ENCODE assay signal across 13 mouse cellular contexts in the genomic region with DNA sequence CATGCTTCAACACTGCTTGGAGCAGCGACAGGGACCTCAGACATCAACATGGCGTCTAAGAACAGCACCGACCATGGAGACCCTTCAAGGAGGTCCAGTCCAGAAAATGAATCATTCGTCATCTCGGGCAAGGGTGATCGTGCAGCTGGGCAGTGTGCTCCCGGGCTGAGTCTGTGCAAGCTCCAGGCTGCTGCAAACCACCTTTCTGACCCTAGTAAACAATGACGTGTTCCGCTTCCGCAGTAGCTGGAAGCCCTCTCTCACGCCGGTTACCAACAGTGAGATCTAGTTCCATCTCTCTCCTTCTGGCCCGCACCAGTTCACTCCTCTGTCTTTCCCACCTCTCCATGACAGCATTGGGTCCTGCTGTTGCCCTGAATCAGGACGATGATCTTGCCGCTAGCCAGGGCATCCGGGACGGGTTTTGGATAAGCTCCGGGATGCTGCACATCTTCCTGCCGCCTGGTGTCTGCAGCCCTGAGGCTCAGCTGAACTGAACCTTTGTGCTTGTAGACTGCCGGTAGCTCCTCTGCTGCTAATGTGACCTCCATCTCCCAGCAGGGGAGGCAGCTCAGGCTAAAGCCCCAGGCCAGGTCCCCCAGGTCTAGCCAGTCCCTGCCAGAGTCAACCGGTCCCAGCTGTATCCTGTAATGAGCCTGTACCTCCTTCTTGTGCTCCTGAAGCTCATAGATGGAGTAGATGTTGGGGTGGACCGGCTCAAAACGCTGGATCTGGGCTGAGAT. TPM values are rescaled to one million over a fixed set of nuclear protein-coding genes. Genes with fewer than 3 reads are reported as not detected.
DNase-seq lines count a peak whose midpoint lies in the region; ATAC-seq and TF ChIP-seq lines count a peak whose summit lies in the region.
"Had no signal": no experiment of that assay in that cellular context is flagged by ENCODE, and none has a peak within 500 bp of the region (broad histone marks: within the 10 kb centered on the region; RNA-seq: fewer than 3 reads in every experiment).

No protein-coding gene starts in this region.

- peak overlapping the region; percentile 66 for H3K4me3 ChIP-seq in lung, adult 2 months (replicated peaks; ENCODE audit: extremely low read depth, low read depth, low read length)
- 0 out of 2 replicates have a peak overlapping the region, but pooled peaks have one; percentile 19 for H3K4me3 ChIP-seq in brown adipose tissue, adult 24 weeks (ENCODE audit: insufficient read depth, low read depth, low read length)
- H3K4me3 ChIP-seq in liver, embryonic 15.5 days (replicated peaks): no peak overlapping the region

- peak; percentile 79 for DNase-seq in heart, adult 11 months
- DNase-seq in heart, postnatal 14 days: no peak
- DNase-seq in lung, adult 2 months: no peak
- no peak for DNase-seq in lung, postnatal 14 days
- no peak for DNase-seq in embryo, embryonic 11 days
- no peak for DNase-seq in frontal cortex, adult 2 months (ENCODE audit: extremely low spot score in 1 of 2, low spot score in 1 of 2)
- DNase-seq: B cell, adult 2 months; gastrocnemius, postnatal 36 days had no signal

- H3K4me1 ChIP-seq in lung, adult 2 months (ENCODE audit: control insufficient read depth, insufficient read depth, low read length): peaks cover under 1% of the 10 kb centered on the region; the same call in 1 of the 2 replicates
- no peaks in the 10 kb centered on the region for H3K4me1 ChIP-seq in brown adipose tissue, adult 24 weeks (ENCODE audit: control insufficient read depth, insufficient read depth, insufficient read length, low read length)
- no peaks in the 10 kb centered on the region for H3K4me1 ChIP-seq in liver, embryonic 15.5 days (replicated peaks)

- H3K4me2 ChIP-seq in liver, embryonic 15.5 days: peak overlapping the region; percentile 13

- TF ChIP-seq CTCF in lung, adult 2 months (IDR thresholded peaks at IDR 0.05; ENCODE audit: insufficient read depth, low read length): no peak

- intact Hi-C loops in heart, postnatal 14 days (cut with DNase I): no loop called here

- no peak for ATAC-seq in liver, embryonic 15.5 days (ENCODE audit: insufficient read depth)
- ATAC-seq: activated CD4-positive, CD25-positive, alpha-beta regulatory T cell, adult 4 months had no signal

- no peaks in the 10 kb centered on the region for H3K36me3 ChIP-seq in liver, embryonic 15.5 days (replicated peaks)

- TF ChIP-seq POLR2A in lung, adult 2 months (IDR thresholded peaks at IDR 0.05; ENCODE audit: borderline replicate concordance, extremely low read depth, low read depth, low read length): 0 out of 2 replicates have a peak, but pooled peaks have one; percentile 8

- H3K9ac ChIP-seq in liver, embryonic 15.5 days: no peak overlapping the region

- no peaks in the 10 kb centered on the region for H3K27me3 ChIP-seq in liver, embryonic 15.5 days

- H3K27ac ChIP-seq in brown adipose tissue, adult 24 weeks (replicated peaks; ENCODE audit: low read depth, low read length): no peak overlapping the region
- H3K27ac ChIP-seq in liver, embryonic 15.5 days (replicated peaks): no peak overlapping the region

- H3K9me3 ChIP-seq in liver, embryonic 15.5 days (replicated peaks): no peaks in the 10 kb centered on the region

- 41% methylated on average over 23 of the region's 23 CpGs for whole genome bisulfite sequencing in lung, adult 2 months
- 70% methylated on average over 23 of the region's 23 CpGs for WGBS in liver, embryonic 15.5 days (ENCODE audit: insufficient replicate concordance)

RNA-seq across cellular contexts. Expression of gene Terf2, which starts 12.8 kb away (rescaled TPM):
- total RNA-seq in heart, postnatal 14 days (2021): 10 to 100 TPM; 14.4 to 15.0 TPM
- 9.5 and 13.5 TPM in 2 replicates for polyA plus RNA-seq in lung, adult 2 months (2012; rRNA removed)
- 6.7 and 9.0 TPM in 2 replicates for polyA plus RNA-seq in brown adipose tissue, adult 24 weeks (2012; ENCODE audit: insufficient read depth, insufficient read length, missing spikeins)
- 6.4 and 6.8 TPM in 2 replicates for polyA plus RNA-seq in liver, embryonic 15.5 days (2015; fragmentation: Nextera tagmentation; extraction: Ambion mirVana)
- 33.2 and 34.8 TPM in 2 replicates for polyA plus RNA-seq in frontal cortex, adult 2 months (2012; rRNA removed)

RNA-seq across cellular contexts. Expression of gene Cyb5b, which starts 41.3 kb away (rescaled TPM):
- 10 to 100 TPM; 35.0 to 39.5 TPM for total RNA-seq in heart, postnatal 14 days (2021)
- 68.7 and 97.9 TPM in 2 replicates for polyA plus RNA-seq in lung, adult 2 months (2012; rRNA removed)
- polyA plus RNA-seq in brown adipose tissue, adult 24 weeks (2012; ENCODE audit: insufficient read depth, insufficient read length, missing spikeins): 177 and 294 TPM in 2 replicates
- 23.8 and 24.5 TPM in 2 replicates for polyA plus RNA-seq in liver, embryonic 15.5 days (2015; fragmentation: Nextera tagmentation; extraction: Ambion mirVana)
- polyA plus RNA-seq in frontal cortex, adult 2 months (2012; rRNA removed): 108 TPM in 2 replicates

RNA-seq across cellular contexts. Expression of gene Tmed6, which starts 43.7 kb away (rescaled TPM):
- total RNA-seq in heart, postnatal 14 days (2021): not detected
- 0.65 and 0.99 TPM in 2 replicates for polyA plus RNA-seq in lung, adult 2 months (2012; rRNA removed)
- not detected in 2 replicates for polyA plus RNA-seq in brown adipose tissue, adult 24 weeks (2012; ENCODE audit: insufficient read depth, insufficient read length, missing spikeins)
- polyA plus RNA-seq in liver, embryonic 15.5 days (2015; fragmentation: Nextera tagmentation; extraction: Ambion mirVana): 4.1 and 5.2 TPM in 2 replicates
- polyA plus RNA-seq in frontal cortex, adult 2 months (2012; rRNA removed): not detected in 2 replicates
- total RNA-seq: gastrocnemius, postnatal 36 days; layer of hippocampus, adult 8-10 months; megakaryocyte, adult 5-6 weeks had no signal
- polyA plus RNA-seq: activated CD4-positive, CD25-positive, alpha-beta regulatory T cell, adult 4 months had no signal

RNA-seq across cellular contexts. Expression of gene Nip7, which starts 52.5 kb away (rescaled TPM):
- 10 to 100 TPM; 19.5 to 24.2 TPM for total RNA-seq in heart, postnatal 14 days (2021)
- 20.3 and 26.0 TPM in 2 replicates for polyA plus RNA-seq in lung, adult 2 months (2012; rRNA removed)
- polyA plus RNA-seq in brown adipose tissue, adult 24 weeks (2012; ENCODE audit: insufficient read depth, insufficient read length, missing spikeins): 21.5 and 22.2 TPM in 2 replicates
- polyA plus RNA-seq in liver, embryonic 15.5 days (2015; fragmentation: Nextera tagmentation; extraction: Ambion mirVana): 33.9 and 37.4 TPM in 2 replicates
- 30.2 and 37.5 TPM in 2 replicates for polyA plus RNA-seq in frontal cortex, adult 2 months (2012; rRNA removed)

RNA-seq across cellular contexts. Expression of gene Cog8, which starts 52.7 kb away (rescaled TPM):
- total RNA-seq in heart, postnatal 14 days (2021): 10 to 100 TPM; 18.6 to 18.9 TPM
- polyA plus RNA-seq in lung, adult 2 months (2012; rRNA removed): 24.7 and 31.6 TPM in 2 replicates
- polyA plus RNA-seq in brown adipose tissue, adult 24 weeks (2012; ENCODE audit: insufficient read depth, insufficient read length, missing spikeins): 12.9 and 22.0 TPM in 2 replicates
- 17.9 and 19.8 TPM in 2 replicates for polyA plus RNA-seq in liver, embryonic 15.5 days (2015; fragmentation: Nextera tagmentation; extraction: Ambion mirVana)
- 34.5 and 35.6 TPM in 2 replicates for polyA plus RNA-seq in frontal cortex, adult 2 months (2012; rRNA removed)
